16 mouse cellular contexts compared by ENCODE assay signal in genomic region chr1:191585704-191586103, GRCm38 (mm10). TPM values are rescaled to one million over a fixed set of nuclear protein-coding genes. Genes with fewer than 3 reads are reported as not detected.
DNase-seq lines count a peak whose midpoint lies in the region; ATAC-seq and TF ChIP-seq lines count a peak whose summit lies in the region.
"Had no signal": no experiment of that assay in that cellular context is flagged by ENCODE, and none has a peak within 500 bp of the region (broad histone marks: within the 10 kb centered on the region; RNA-seq: fewer than 3 reads in every experiment).

No protein-coding gene starts in this region.

- 83% methylated on average over 2 of the region's 2 CpGs for WGBS in hindbrain, embryonic 16.5 days

- TF ChIP-seq CTCF in layer of hippocampus, adult 2 months (conservative IDR thresholded peaks at IDR 0.05): peak; percentile 66

- no peak overlapping the region for H3K4me3 ChIP-seq in layer of hippocampus, adult 2 months
- H3K4me3 ChIP-seq in hindbrain, embryonic 16.5 days (ENCODE audit: low read length): no peak overlapping the region
- H3K4me3 ChIP-seq: embryonic facial prominence, embryonic 12.5 days had no signal

- H3K36me3 ChIP-seq in hindbrain, embryonic 16.5 days (ENCODE audit: control insufficient read depth, insufficient read depth, low read length): peaks cover 26% of the 10 kb centered on the region

- no peak overlapping the region for H3K27ac ChIP-seq in layer of hippocampus, adult 2 months
- no peak overlapping the region for H3K27ac ChIP-seq in hindbrain, embryonic 16.5 days (ENCODE audit: low read depth, low read length)
- H3K27ac ChIP-seq: embryonic facial prominence, embryonic 12.5 days had no signal

- H3K9me3 ChIP-seq in hindbrain, embryonic 16.5 days (ENCODE audit: control insufficient read depth, low read length): no peaks in the 10 kb centered on the region
- H3K9me3 ChIP-seq: embryonic facial prominence, embryonic 12.5 days; G1E had no signal

- no peak overlapping the region for H3K9ac ChIP-seq in hindbrain, embryonic 16.5 days (ENCODE audit: low read depth, low read length)
- H3K9ac ChIP-seq: embryonic facial prominence, embryonic 12.5 days had no signal

- H3K4me2 ChIP-seq in hindbrain, embryonic 16.5 days (ENCODE audit: low read length): no peak overlapping the region
- H3K4me2 ChIP-seq: embryonic facial prominence, embryonic 12.5 days had no signal

- H3K4me1 ChIP-seq in hindbrain, embryonic 16.5 days (ENCODE audit: control insufficient read depth, insufficient read depth, low read depth, low read length): no peaks in the 10 kb centered on the region

- ATAC-seq in frontal cortex, adult (ENCODE audit: low TSS enrichment): peak; percentile 64; the same call in 1 of the 2 replicates
- no peak for ATAC-seq in erythroblast, adult 5-6 weeks (replicated peaks; ENCODE audit: low FRiP score, poor library complexity, severe bottlenecking)
- ATAC-seq in hindbrain, embryonic 16.5 days: no peak

- no peaks in the 10 kb centered on the region for H3K27me3 ChIP-seq in hindbrain, embryonic 16.5 days (replicated peaks; ENCODE audit: control insufficient read depth, insufficient read depth, low read length)
- H3K27me3 ChIP-seq: embryonic facial prominence, embryonic 12.5 days had no signal

- no peak for DNase-seq in frontal cortex, postnatal 36 days (ENCODE audit: low spot score in 2 of 2)
- DNase-seq in layer of hippocampus, adult 2 months (ENCODE audit: low spot score in 2 of 2): no peak
- DNase-seq in layer of hippocampus, adult 8-10 months (ENCODE audit: low spot score in 2 of 2): no peak
- peak; percentile 52 for DNase-seq in A20 (ENCODE audit: low read depth, low spot score)
- DNase-seq in brain, adult 2 months (ENCODE audit: low read depth, low spot score): peak; percentile 41
- DNase-seq: cerebellum, postnatal 36 days; heart, postnatal 36 days; layer of hippocampus, adult 9-11 months; liver; midbrain, embryonic 14.5 days; right cerebral cortex, postnatal 25 days had no signal

RNA-seq across cellular contexts. Expression of gene Ints7, which starts 10.3 kb away (rescaled TPM):
- total RNA-seq in layer of hippocampus, adult 2 months (2021): 10 to 100 TPM; 23.2 to 25.8 TPM
- 10 to 100 TPM; 24.2 to 27.6 (median 25.9) TPM for total RNA-seq in layer of hippocampus, adult 8-10 months (2022)
- 9.0 and 12.3 TPM in 2 replicates for total RNA-seq in erythroblast, adult 5-6 weeks (2015; ENCODE audit: low replicate concordance)
- total RNA-seq in erythroblast, adult 5-6 weeks (2017; ENCODE audit: low replicate concordance): 15.1 and 21.8 TPM in 2 replicates
- 26.7 and 35.7 TPM in 2 replicates for polyA plus RNA-seq in hindbrain, embryonic 16.5 days (2015; fragmentation: Nextera tagmentation; extraction: Ambion mirVana)

RNA-seq across cellular contexts. Expression of gene Dtl, which starts 10.4 kb away (rescaled TPM):
- 1 to 10 TPM in 1 of 2 experiments, under 1 TPM in 1; 0.61 to 1.1 TPM for total RNA-seq in layer of hippocampus, adult 2 months (2021)
- under 1 TPM; 0.55 to 0.96 (median 0.75) TPM for total RNA-seq in layer of hippocampus, adult 8-10 months (2022)
- 38.0 and 45.3 TPM in 2 replicates for total RNA-seq in erythroblast, adult 5-6 weeks (2015; ENCODE audit: low replicate concordance)
- 29.1 and 30.1 TPM in 2 replicates for total RNA-seq in erythroblast, adult 5-6 weeks (2017; ENCODE audit: low replicate concordance)
- polyA plus RNA-seq in hindbrain, embryonic 16.5 days (2015; fragmentation: Nextera tagmentation; extraction: Ambion mirVana): 7.1 and 10.0 TPM in 2 replicates

Comparison
In these comparisons a context has a peak if more than half of its experiments do, and no peak if none do; other contexts are left out.
1. DNase-seq: peak in A20 (single experiment) and brain, adult 2 months (single experiment); none in frontal cortex, postnatal 36 days (0 of 2), layer of hippocampus, adult 2 months (0 of 2) and layer of hippocampus, adult 8-10 months (0 of 2).
2. RNA of gene Dtl, which starts 10.4 kb away (total RNA-seq): 29.1 to 45.3 TPM in erythroblast, adult 5-6 weeks; 0.61 to 1.1 TPM in layer of hippocampus, adult 2 months and 0.55 to 0.96 TPM in layer of hippocampus, adult 8-10 months; every median in the first group is over 10 times any median in the second.